Mouse (Mus musculus) heart, adult 2 months (tissue): ENCODE data around the gene Ndufa6.

Experiments
- EP300 ChIP-seq: fragments of 200-500 bp; IDR thresholded peaks from 2 replicates; pipeline ENCODE4 v1.6.1; 2011; ENCODE audit warnings: low read depth, low read length, control low read depth; ENCODE audit not compliant: insufficient read depth
- POLR2A ChIP-seq: fragments of 200-500 bp; IDR thresholded peaks from 2 replicates; pipeline ENCODE4 v1.6.1; 2011; ENCODE audit warnings: mild to moderate bottlenecking, low read depth, low read length, control low read depth; ENCODE audit not compliant: insufficient read depth

- TF ChIP-seq EP300 (no peak), POLR2A (no peak)
Measured at GRCm38 (mm10) chr15:82374437-82374836, 20.3 kb upstream of the Ndufa6 start.
